Mouse (Mus musculus) 3T3-L1 (cell line): Measurements from ENCODE around the gene Sptbn4.

ENCODE experiments used
- DNase-seq: peaks from one replicate; pipeline ENCODE4 v3.0.0-alpha.2; 2015; ENCODE audit warnings: low read depth, low spot score

The Sptbn4 gene

DNA sequence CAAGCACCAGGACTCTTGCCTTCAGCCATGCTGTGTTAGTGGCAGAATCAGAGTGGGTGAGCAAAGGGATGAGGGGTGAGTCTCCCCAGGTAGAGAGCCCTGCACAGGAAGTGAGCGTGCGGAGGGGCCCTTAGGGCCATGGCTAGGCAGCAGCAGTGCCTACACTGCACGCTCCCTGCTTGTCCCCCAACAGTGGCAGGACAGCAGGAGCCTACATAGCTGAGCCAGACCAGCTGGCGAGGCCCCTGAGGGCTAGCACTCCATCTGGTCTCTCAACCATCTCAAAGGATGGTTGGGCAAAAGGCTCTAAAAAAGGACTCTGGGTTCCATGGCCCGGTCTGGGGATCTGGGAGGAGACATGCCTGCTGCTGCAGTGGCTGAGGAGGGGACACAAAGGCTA is 63.4 kb downstream of the Sptbn4 start:
- DNase-seq: no peak

GRCm38 (mm10) chr7:27383233-27383632 is 64.3 kb downstream of the Sptbn4 start:
- peak; percentile 55 for DNase-seq

- no peak for DNase-seq
Measured at GRCm38 (mm10) chr7:27381560-27381959, 65.9 kb downstream of the Sptbn4 start.

DNA sequence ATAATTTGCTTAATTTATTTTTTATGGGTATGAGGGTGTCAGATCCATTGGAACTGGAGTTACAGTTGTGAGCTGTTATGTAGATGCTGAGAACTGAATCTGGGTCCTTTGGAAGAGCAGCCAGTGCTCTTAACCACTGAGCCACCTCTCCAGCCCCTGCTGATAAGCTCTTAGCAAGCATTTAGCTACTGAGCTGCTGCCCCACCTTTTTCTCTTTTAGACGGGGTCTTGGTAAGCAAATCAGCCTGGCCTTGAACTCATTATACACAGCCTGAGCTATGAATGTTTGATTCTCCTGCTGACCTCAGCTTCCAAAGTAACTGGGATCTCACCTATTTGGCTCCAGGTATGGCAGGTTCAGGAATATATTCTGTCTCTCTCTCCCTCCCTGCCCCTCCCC is 66.5 kb downstream of the Sptbn4 start:
- DNase-seq: no peak

- no peak for DNase-seq
Measured at GRCm38 (mm10) chr7:27379836-27380235, 67.7 kb downstream of the Sptbn4 start.

GRCm38 (mm10) chr7:27378431-27378830 is 69.1 kb downstream of the Sptbn4 start:
- DNase-seq: peak; percentile 46

DNA sequence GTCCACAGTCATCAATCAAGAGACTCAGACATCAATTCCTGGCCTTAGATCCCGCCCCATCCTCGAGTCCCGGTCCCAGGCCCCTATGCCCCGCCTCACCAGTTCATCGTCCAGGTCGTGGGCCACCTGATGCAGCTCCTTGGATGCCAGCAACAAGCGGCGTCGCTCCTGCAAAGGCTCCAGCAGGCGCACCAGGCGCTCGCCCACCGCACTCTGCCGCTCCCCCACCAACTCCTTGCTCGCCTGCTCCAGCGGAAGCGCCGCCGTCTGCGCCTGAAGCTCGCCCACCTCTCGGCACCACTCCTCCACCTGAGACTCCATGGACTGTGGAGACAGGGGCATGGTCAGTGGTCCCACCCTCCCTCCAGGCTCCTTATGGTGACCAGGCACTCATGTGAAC is 72.2 kb downstream of the Sptbn4 start:
- DNase-seq: no peak

- no peak for DNase-seq
Measured at GRCm38 (mm10) chr7:27371715-27372462, 75.6 kb downstream of the Sptbn4 start.

DNA sequence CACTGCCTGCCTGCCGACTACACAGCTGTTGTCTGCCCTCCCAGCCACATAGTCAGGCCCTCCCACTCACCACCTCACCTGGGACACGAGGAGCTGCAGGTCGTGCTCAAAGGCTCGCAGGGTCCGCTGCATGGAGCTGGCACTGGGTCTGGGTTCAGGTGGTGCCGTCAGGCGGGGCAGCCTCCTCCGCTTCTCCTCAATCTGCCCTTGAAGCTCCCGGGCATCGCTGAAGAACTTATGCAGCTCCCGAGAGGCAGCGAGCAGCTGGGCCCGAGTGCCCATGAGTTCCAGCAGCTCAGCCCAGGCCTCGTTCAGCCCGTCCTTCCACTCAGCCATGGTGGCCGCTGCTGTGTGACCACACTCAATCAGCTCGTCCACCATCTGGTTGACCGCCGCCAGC is 78.4 kb downstream of the Sptbn4 start:
- no peak for DNase-seq

- no peak for DNase-seq
Measured at GRCm38 (mm10) chr7:27367976-27368375, 79.5 kb downstream of the Sptbn4 start.

GRCm38 (mm10) chr7:27366082-27366844 is 81.2 kb downstream of the Sptbn4 start:
- no peak for DNase-seq

DNA sequence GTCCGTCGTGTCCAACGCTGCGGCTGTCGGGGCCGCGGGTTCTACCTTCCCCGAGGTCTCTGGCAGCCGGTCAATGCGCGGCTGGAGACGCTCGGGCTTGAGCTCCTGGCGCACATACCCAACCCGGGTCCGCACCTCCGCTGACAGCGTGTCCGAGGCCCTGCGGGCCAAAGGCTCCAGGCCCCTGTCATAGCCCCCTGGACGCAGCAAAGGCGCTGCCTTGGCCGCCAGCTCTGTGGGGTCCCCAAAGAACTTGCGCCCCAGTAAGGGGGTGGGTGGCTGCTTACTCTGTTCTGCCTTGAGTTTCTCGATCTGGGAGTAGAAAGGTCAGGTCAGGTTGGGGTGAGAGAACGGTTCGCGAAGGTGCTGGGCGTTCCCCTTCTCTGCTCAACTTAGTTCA is 83.1 kb downstream of the Sptbn4 start:
- DNase-seq: no peak

DNA sequence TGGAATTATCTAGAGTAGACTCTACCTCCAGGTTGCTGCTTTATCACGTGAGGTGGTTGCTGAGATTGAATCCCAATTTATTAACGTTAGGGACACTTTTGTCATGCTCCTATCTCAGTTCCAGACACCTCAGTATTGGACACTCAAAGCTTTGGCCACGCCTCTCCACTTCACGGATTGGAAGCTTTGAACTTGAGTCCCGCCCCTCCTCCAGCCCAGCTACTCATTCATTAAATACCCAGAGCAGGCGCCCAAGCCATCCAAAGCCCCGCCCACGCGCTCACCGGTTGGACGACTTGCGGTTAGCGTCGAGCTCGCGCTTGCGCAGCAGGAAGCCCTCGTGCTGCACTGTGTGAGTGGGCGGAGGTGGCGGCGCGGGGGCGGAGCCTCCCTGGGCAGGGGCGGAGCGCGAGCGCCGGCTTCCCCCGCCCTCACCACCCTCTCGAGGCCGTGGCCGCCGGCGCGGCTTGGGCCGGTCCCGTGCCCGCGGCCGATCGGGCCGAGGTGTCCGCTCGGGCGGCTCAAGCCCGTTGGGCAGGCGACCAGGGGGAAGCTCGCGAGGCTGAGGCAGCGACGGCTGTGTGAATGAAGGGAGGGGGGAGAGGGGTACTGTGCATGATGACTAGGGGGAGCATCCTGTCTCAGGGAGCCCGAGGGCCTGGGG is 86.1 kb downstream of the Sptbn4 start:
- peak; percentile 99 for DNase-seq

GRCm38 (mm10) chr7:27360749-27361148 is 86.7 kb downstream of the Sptbn4 start:
- no peak for DNase-seq

DNA sequence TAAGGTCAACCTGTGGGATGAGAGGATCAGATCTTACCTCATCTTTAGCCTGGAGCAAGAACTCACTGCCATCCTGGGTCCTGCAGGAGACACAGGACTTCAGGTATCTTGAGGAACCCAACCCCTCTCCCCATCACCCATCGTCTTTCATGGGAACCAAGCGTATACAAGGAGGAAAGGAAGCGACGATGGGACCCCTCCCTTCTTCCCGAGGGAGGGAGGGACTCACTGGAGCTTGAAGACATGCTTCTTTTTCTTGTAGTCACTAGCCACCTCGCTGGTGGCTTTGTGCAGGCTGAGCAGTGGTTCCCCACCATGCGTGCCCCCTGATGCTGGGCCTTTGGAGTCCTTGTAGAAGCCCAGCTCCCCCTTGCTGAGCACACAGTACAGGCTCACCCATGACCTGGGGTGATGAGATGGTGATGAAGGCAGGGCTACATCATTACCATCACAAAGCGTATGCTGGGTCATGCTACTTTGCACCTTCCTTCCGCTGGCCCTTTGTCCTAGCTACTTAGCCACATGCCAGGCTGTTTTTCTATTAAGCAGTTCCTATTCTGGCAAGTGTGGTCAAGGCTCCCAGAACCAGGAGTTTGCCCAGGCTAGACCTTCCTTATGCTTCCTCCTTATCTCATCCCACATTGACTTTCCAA is 87.7 kb downstream of the Sptbn4 start:
- no peak for DNase-seq

- no peak for DNase-seq
Measured at GRCm38 (mm10) chr7:27359162-27359561, 88.3 kb downstream of the Sptbn4 start.

DNA sequence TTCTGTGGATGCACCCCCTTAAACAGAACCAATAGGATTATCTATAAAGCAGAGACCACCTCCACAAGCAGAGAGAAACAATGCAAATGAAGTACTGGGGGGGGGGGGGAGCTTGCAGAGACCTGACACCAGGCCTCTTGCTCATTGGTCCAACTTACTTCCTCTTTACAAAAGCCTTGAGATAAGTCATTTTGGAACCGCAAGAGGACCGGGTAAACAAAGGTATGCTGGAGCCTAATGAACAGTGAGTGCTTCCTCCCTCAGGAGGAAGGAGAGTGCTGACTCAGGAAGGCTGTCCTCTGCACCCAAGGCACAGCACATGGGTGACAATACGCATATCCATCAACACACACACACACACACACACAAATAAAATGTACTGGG is 89.9 kb downstream of the Sptbn4 start:
- DNase-seq: no peak

- no peak for DNase-seq
Measured at GRCm38 (mm10) chr7:27356861-27357594, 90.5 kb downstream of the Sptbn4 start, which contains the start of gene Gm20479. Gene Gm20479 (minus strand): TSS chr7:27357419.

- no peak for DNase-seq
Measured at GRCm38 (mm10) chr7:27356248-27356647, 91.2 kb downstream of the Sptbn4 start.

DNA sequence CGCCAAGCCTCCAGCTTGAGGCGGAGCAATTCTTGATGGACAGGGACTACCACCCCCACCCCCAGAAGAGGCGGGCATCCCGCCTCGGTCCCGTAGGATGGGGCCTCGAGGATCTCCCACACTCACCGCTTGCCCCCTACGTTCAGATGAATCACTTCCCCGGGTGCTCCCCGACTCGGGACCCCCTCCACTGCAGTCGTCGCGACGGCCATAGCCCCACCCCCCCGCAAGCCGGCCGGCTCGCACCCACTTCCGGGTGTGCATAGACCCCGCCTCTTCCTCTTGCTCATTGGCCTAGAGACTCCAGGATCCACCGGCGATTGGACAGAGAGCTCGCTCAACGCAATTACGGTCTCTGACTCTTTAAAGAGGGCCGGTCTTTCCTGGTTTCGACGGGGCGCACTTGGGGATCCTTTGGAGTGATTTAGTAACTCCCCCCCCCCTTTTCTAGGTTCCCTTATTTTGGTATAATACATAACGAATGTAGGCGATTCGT is 91.7 kb downstream of the Sptbn4 start, which contains the start of gene Shkbp1:
Shkbp1 (minus strand) TSS at position 275 of the 496 bp plus-strand sequence.
- peak; percentile 89 for DNase-seq

GRCm38 (mm10) chr7:27355261-27355660 is 92.2 kb downstream of the Sptbn4 start:
- DNase-seq: no peak
